Mouse (Mus musculus) limb, embryonic 12.5 days (tissue): Measurements from ENCODE around the gene Hist1h1e. TPM values are rescaled to one million over a fixed set of nuclear protein-coding genes. Genes with fewer than 3 reads are reported as not detected.
A peak's percentile ranks its signal among the peaks of the same experiment; 100 is the strongest.
"Not testable (repeated sequence)": the region's sequence is repeated elsewhere in the genome, so short reads cannot be mapped to it uniquely, and the experiment has no call there.

ENCODE experiments used
- ATAC-seq: fragments of 200-750 bp; cut with Nextera tagmentation; 2 replicates; pipeline ENCODE4 v1.8.0; 2017; ENCODE audit warnings: low read depth, moderate TSS enrichment; ENCODE audit not compliant: insufficient number of reproducible peaks, insufficient read depth, low FRiP score, low TSS enrichment
- H3K27ac ChIP-seq: fragments of 300-500 bp; sonication (generic); 2 replicates; pipeline ENCODE4 v1.5.1; 2016; ENCODE audit warnings: mild to moderate bottlenecking, moderate library complexity
- H3K27me3 ChIP-seq: fragments of 300-500 bp; sonication (generic); 2 replicates; pipeline ENCODE4 v1.6.1; 2016; ENCODE audit warnings: mild to moderate bottlenecking, moderate library complexity
- H3K36me3 ChIP-seq: fragments of 300-500 bp; sonication (generic); 2 replicates; pipeline ENCODE4 v1.6.1; 2016; ENCODE audit warnings: mild to moderate bottlenecking, moderate library complexity
- H3K4me1 ChIP-seq: fragments of 300-500 bp; sonication (generic); replicated peaks from 2 replicates; pipeline ENCODE4 v1.6.1; 2016
- H3K4me2 ChIP-seq: fragments of 300-500 bp; sonication (generic); 2 replicates; pipeline ENCODE4 v1.6.1; 2016; ENCODE audit warnings: mild to moderate bottlenecking, moderate library complexity
- H3K4me3 ChIP-seq: fragments of 300-500 bp; sonication (generic); replicated peaks from 2 replicates; pipeline ENCODE4 v1.5.1; 2016; ENCODE audit warnings: mild to moderate bottlenecking
- H3K9ac ChIP-seq: fragments of 300-500 bp; sonication (generic); replicated peaks from 2 replicates; pipeline ENCODE4 v1.6.1; 2016; ENCODE audit warnings: mild to moderate bottlenecking, moderate library complexity
- H3K9me3 ChIP-seq: fragments of 300-500 bp; sonication (generic); 2 replicates; pipeline ENCODE4 v1.6.1; 2016; ENCODE audit warnings: mild to moderate bottlenecking, moderate library complexity
- WGBS: fragments of 180-500 bp; shearing (Covaris S2); methylation state at CpG from one replicate; pipeline ENCODE4 v1.1.7; 2016; 5-methylcytosine and 5-hydroxymethylcytosine counted together
- polyA plus RNA-seq: library from polyadenylated mRNA; unstranded; fragments of >200 nt; fragmentation: Nextera tagmentation; extraction: Ambion mirVana; gene quantifications from 2 replicates; pipeline ENCODE4 v1.2.1, GENCODE M21; 2016

Hist1h1e gene
- polyA plus RNA-seq, 1 experiment from 2014 or later, result 30.8 TPM

GRCm38 (mm10) chr13:23591206-23591605, 31.2 kb downstream of the Hist1h1e start:
- no peaks in the 10 kb centered on the region for H3K9me3 ChIP-seq
- 95% methylated on average over 7 of the region's 7 CpGs for WGBS
- H3K27ac ChIP-seq, result no peak overlapping the region

GRCm38 (mm10) chr13:23586940-23587225, 35.5 kb downstream of the Hist1h1e start:
- no peak for ATAC-seq
- peak overlapping the region; percentile 44 for H3K4me3 ChIP-seq
- peak overlapping the region; percentile 76 for H3K4me2 ChIP-seq
- H3K36me3 ChIP-seq, result no peaks in the 10 kb centered on the region
- no peaks in the 10 kb centered on the region for H3K27me3 ChIP-seq
- WGBS, result 2% methylated on average over 1 of the region's 1 CpGs
- H3K9ac ChIP-seq, result peak overlapping the region; percentile 38; the same call in 1 of the 2 replicates
- H3K4me1 ChIP-seq, result peaks cover 28% of the 10 kb centered on the region
- peak overlapping the region; percentile 97 for H3K27ac ChIP-seq
- H3K9me3 ChIP-seq, result no peaks in the 10 kb centered on the region

More at GRCm38 (mm10) chr13:23591206-23591605, 31.2 kb downstream of the Hist1h1e start:
- no peak overlapping the region for H3K4me2 ChIP-seq
- no peaks in the 10 kb centered on the region for H3K27me3 ChIP-seq
- no peak overlapping the region for H3K4me3 ChIP-seq
- H3K9ac ChIP-seq, result no peak overlapping the region
- no peak for ATAC-seq
- H3K36me3 ChIP-seq, result no peaks in the 10 kb centered on the region
- H3K4me1 ChIP-seq, result peaks cover 9% of the 10 kb centered on the region; the same call in 1 of the 2 replicates

GRCm38 (mm10) chr13:23586099-23586939, 36.0 kb downstream of the Hist1h1e start:
- Histone ChIP-seq H3K4me1 (peaks cover 31% of the 10 kb centered on the region), H3K9ac (peak overlapping the region; percentile 38), H3K27ac (peak overlapping the region; percentile 97), H3K36me3 (no peaks in the 10 kb centered on the region), H3K9me3 (no peaks in the 10 kb centered on the region), H3K27me3 (no peaks in the 10 kb centered on the region), H3K4me3 (peak overlapping the region; percentile 44), H3K4me2 (peak overlapping the region; percentile 76)
- ATAC-seq, result no peak
- 2% methylated on average over 22 of the region's 22 CpGs for WGBS

- not testable (repeated sequence) for H3K27me3 ChIP-seq, H3K36me3 ChIP-seq, H3K9me3 ChIP-seq
- 1% methylated on average over 28 of the region's 36 CpGs for WGBS
- peak; percentile 81 for ATAC-seq
- H3K4me1 ChIP-seq, result peaks cover 33% of the 10 kb centered on the region
- H3K4me3 ChIP-seq, result peak overlapping the region; percentile 44
- H3K4me2 ChIP-seq, result peak overlapping the region; percentile 76
- peak overlapping the region; percentile 76 for H3K9ac ChIP-seq
- H3K27ac ChIP-seq, result peak overlapping the region; percentile 96
Measured at GRCm38 (mm10) chr13:23585442-23586098, 36.8 kb downstream of the Hist1h1e start.

- Histone ChIP-seq H3K27ac (peak overlapping the region; percentile 96), H3K9ac (peak overlapping the region; percentile 76), H3K4me2 (peak overlapping the region; percentile 76), H3K4me1 (peaks cover 34% of the 10 kb centered on the region), H3K27me3 (no peaks in the 10 kb centered on the region), H3K9me3 (no peaks in the 10 kb centered on the region), H3K4me3 (peak overlapping the region; percentile 44), H3K36me3 (no peaks in the 10 kb centered on the region)
- no peak for ATAC-seq
- under 1% methylated on average over 21 of the region's 21 CpGs for WGBS
Measured at GRCm38 (mm10) chr13:23585029-23585441, 37.3 kb downstream of the Hist1h1e start.

GRCm38 (mm10) chr13:23584331-23584730, 38.0 kb downstream of the Hist1h1e start:
- Histone ChIP-seq H3K4me1 (peaks cover 34% of the 10 kb centered on the region), H3K9me3 (no peaks in the 10 kb centered on the region), H3K4me2 (peak overlapping the region; percentile 76), H3K9ac (peak overlapping the region; percentile 76), H3K27ac (peak overlapping the region; percentile 96), H3K27me3 (no peaks in the 10 kb centered on the region), H3K36me3 (no peaks in the 10 kb centered on the region), H3K4me3 (peak overlapping the region; percentile 44)
- ATAC-seq, result no peak

GRCm38 (mm10) chr13:23583387-23584068, 38.8 kb downstream of the Hist1h1e start:
- peak overlapping the region; percentile 31; the same call in 1 of the 2 replicates for H3K9ac ChIP-seq
- H3K36me3 ChIP-seq, result no peaks in the 10 kb centered on the region
- no peak for ATAC-seq
- H3K4me3 ChIP-seq, result no peak overlapping the region
- H3K27ac ChIP-seq, result peak overlapping the region; percentile 96
- no peaks in the 10 kb centered on the region for H3K27me3 ChIP-seq
- peak overlapping the region; percentile 85 for H3K4me2 ChIP-seq
- H3K9me3 ChIP-seq, result no peaks in the 10 kb centered on the region
- H3K4me1 ChIP-seq, result peaks cover 34% of the 10 kb centered on the region

GRCm38 (mm10) chr13:23582219-23583056, 39.9 kb downstream of the Hist1h1e start:
- no peaks in the 10 kb centered on the region for H3K9me3 ChIP-seq
- no peaks in the 10 kb centered on the region for H3K36me3 ChIP-seq
- peak overlapping the region; percentile 73 for H3K9ac ChIP-seq
- no peaks in the 10 kb centered on the region for H3K27me3 ChIP-seq
- H3K4me2 ChIP-seq, result peak overlapping the region; percentile 85
- peaks cover 34% of the 10 kb centered on the region for H3K4me1 ChIP-seq
- 7% methylated on average over 6 of the region's 6 CpGs for WGBS
- ATAC-seq, result no peak
- peak overlapping the region; percentile 96 for H3K27ac ChIP-seq
- H3K4me3 ChIP-seq, result peak overlapping the region; percentile 55

GRCm38 (mm10) chr13:23581408-23582218, 40.7 kb downstream of the Hist1h1e start, which contains the start of gene Hist1h4d:
Hist1h4d (plus strand) TSS chr13:23581598.
- WGBS, result under 1% methylated on average over 43 of the region's 43 CpGs
- Histone ChIP-seq H3K9ac (peak within 1 kb of the TSS; percentile 73), H3K36me3 (no peaks in the 10 kb centered on the region), H3K4me2 (peak within 1 kb of the TSS; percentile 85), H3K27me3 (no peaks in the 10 kb centered on the region), H3K27ac (peak within 1 kb of the TSS; percentile 96), H3K9me3 (no peaks in the 10 kb centered on the region), H3K4me3 (peak within 1 kb of the TSS; percentile 55), H3K4me1 (peaks cover 34% of the 10 kb centered on the region)
- peak; percentile 91 for ATAC-seq

- H3K36me3 ChIP-seq, result no peaks in the 10 kb centered on the region
- H3K9ac ChIP-seq, result no peak overlapping the region
- H3K9me3 ChIP-seq, result no peaks in the 10 kb centered on the region
- no peak overlapping the region for H3K4me3 ChIP-seq
- H3K4me1 ChIP-seq, result peaks cover 25% of the 10 kb centered on the region
- 89% methylated on average over 1 of the region's 1 CpGs for WGBS
- H3K4me2 ChIP-seq, result no peak overlapping the region
- no peaks in the 10 kb centered on the region for H3K27me3 ChIP-seq
- no peak for ATAC-seq
- peak overlapping the region; percentile 66; the same call in 1 of the 2 replicates for H3K27ac ChIP-seq
Measured at GRCm38 (mm10) chr13:23577835-23578234, 44.5 kb downstream of the Hist1h1e start.
